Comparison of ENCODE assay signal across 26 mouse cellular contexts in genomic region chrX:52138033-52138432, GRCm38 (mm10). TPM values are rescaled to one million over a fixed set of nuclear protein-coding genes. Genes with fewer than 3 reads are reported as not detected.
"Had no signal": no experiment of that assay in that cellular context is flagged by ENCODE, and none has a peak within 500 bp of the region (broad histone marks: within the 10 kb centered on the region; RNA-seq: fewer than 3 reads in every experiment).

No protein-coding gene starts in this region.

- H3K9me3 ChIP-seq: heart, embryonic 12.5 days; hindbrain, embryonic 10.5 days; hindbrain, embryonic 12.5 days; kidney, embryonic 15.5 days; limb, embryonic 13.5 days; limb, embryonic 15.5 days; liver, embryonic 12.5 days had no signal

- H3K9ac ChIP-seq: heart, embryonic 12.5 days; hindbrain, embryonic 12.5 days; hindbrain, embryonic 14.5 days; kidney, embryonic 15.5 days; limb, embryonic 13.5 days; limb, embryonic 15.5 days; liver, embryonic 12.5 days; liver, embryonic 14.5 days had no signal

- ATAC-seq: hindbrain, embryonic 16.5 days; intestine, embryonic 16.5 days; liver, embryonic 12.5 days had no signal

- H3K4me2 ChIP-seq: heart, embryonic 12.5 days; hindbrain, embryonic 12.5 days; hindbrain, embryonic 14.5 days; kidney, embryonic 15.5 days; limb, embryonic 13.5 days; limb, embryonic 15.5 days; liver, embryonic 12.5 days had no signal

- DNase-seq: gastrocnemius, adult 2 months; gastrocnemius, postnatal 10 days; gastrocnemius, postnatal 25 days; heart, adult 18-20 months; heart, postnatal 10 days; heart, postnatal 4 days; kidney, adult 11 months; kidney, adult 2 months; kidney, adult 9 months; kidney, postnatal 14 days; kidney, postnatal 36 days; layer of hippocampus, adult 9-11 months; layer of hippocampus, postnatal 36 days had no signal

- H3K27me3 ChIP-seq: heart, embryonic 12.5 days; hindbrain, embryonic 12.5 days; limb, embryonic 13.5 days; limb, embryonic 15.5 days; liver, embryonic 12.5 days had no signal

- H3K4me1 ChIP-seq: hindbrain, embryonic 12.5 days; kidney, embryonic 15.5 days had no signal

- H3K27ac ChIP-seq: gastrocnemius, adult 2 months; hindbrain, embryonic 10.5 days; hindbrain, embryonic 12.5 days; hindbrain, embryonic 14.5 days; kidney, embryonic 15.5 days; kidney, postnatal 0 days; limb, embryonic 13.5 days; limb, embryonic 15.5 days; liver, embryonic 12.5 days; liver, embryonic 14.5 days had no signal

- H3K36me3 ChIP-seq: heart, embryonic 12.5 days; hindbrain, embryonic 10.5 days; hindbrain, embryonic 12.5 days; kidney, embryonic 15.5 days; limb, embryonic 13.5 days; limb, embryonic 15.5 days; liver, embryonic 12.5 days had no signal

- H3K4me3 ChIP-seq: gastrocnemius, adult 2 months; heart, embryonic 12.5 days; hindbrain, embryonic 10.5 days; hindbrain, embryonic 12.5 days; kidney, embryonic 15.5 days; limb, embryonic 13.5 days; limb, embryonic 15.5 days; liver, embryonic 12.5 days had no signal

RNA-seq across cellular contexts. Expression of gene Gpc4, which starts 27.0 kb away (rescaled TPM):
- total RNA-seq: granulocyte monocyte progenitor cell, adult 5-6 weeks had no signal
